Comparison of ENCODE assay signal across 7 mouse cellular contexts in genomic region chr17:56036176-56036900, GRCm38 (mm10). TPM values are rescaled to one million over a fixed set of nuclear protein-coding genes. Genes with fewer than 3 reads are reported as not detected.
DNase-seq lines count a peak whose midpoint lies in the region; ATAC-seq lines count a peak whose summit lies in the region.

Sh3gl1 (minus strand) TSS chr17:56036635.

- no peaks in the 10 kb centered on the region for H3K36me3 ChIP-seq in embryonic facial prominence, embryonic 11.5 days (replicated peaks; ENCODE audit: control insufficient read depth, insufficient read depth, low read depth, low read length)
- H3K36me3 ChIP-seq in limb, embryonic 10.5 days, result peaks cover 39% of the 10 kb centered on the region
- peaks cover 27% of the 10 kb centered on the region for H3K36me3 ChIP-seq in midbrain, embryonic 13.5 days

- H3K4me3 ChIP-seq in embryonic facial prominence, embryonic 11.5 days (ENCODE audit: low read depth, low read length), result peak within 1 kb of the TSS; percentile 87
- peak within 1 kb of the TSS; percentile 91 for H3K4me3 ChIP-seq in limb, embryonic 10.5 days
- H3K4me3 ChIP-seq in midbrain, embryonic 13.5 days (replicated peaks), result peak within 1 kb of the TSS; percentile 88

- peak within 1 kb of the TSS; percentile 58 for H3K4me2 ChIP-seq in embryonic facial prominence, embryonic 11.5 days (ENCODE audit: low read depth, low read length)
- peak within 1 kb of the TSS; percentile 68 for H3K4me2 ChIP-seq in midbrain, embryonic 13.5 days (replicated peaks)

- no peaks in the 10 kb centered on the region for H3K27me3 ChIP-seq in embryonic facial prominence, embryonic 11.5 days (ENCODE audit: control insufficient read depth, insufficient read depth, low read length)
- no peaks in the 10 kb centered on the region for H3K27me3 ChIP-seq in limb, embryonic 10.5 days (ENCODE audit: low read depth, poor library complexity, severe bottlenecking)
- no peaks in the 10 kb centered on the region for H3K27me3 ChIP-seq in midbrain, embryonic 13.5 days

- under 1% methylated on average over 74 of the region's 74 CpGs for WGBS in embryonic facial prominence, embryonic 11.5 days
- under 1% methylated on average over 74 of the region's 74 CpGs for WGBS in limb, embryonic 10.5 days
- under 1% methylated on average over 74 of the region's 74 CpGs for WGBS in midbrain, embryonic 13.5 days

- H3K9me3 ChIP-seq in embryonic facial prominence, embryonic 11.5 days (replicated peaks; ENCODE audit: control insufficient read depth, low read length), result no peaks in the 10 kb centered on the region
- no peaks in the 10 kb centered on the region for H3K9me3 ChIP-seq in limb, embryonic 10.5 days (replicated peaks)
- H3K9me3 ChIP-seq in midbrain, embryonic 13.5 days, result no peaks in the 10 kb centered on the region

- peak within 1 kb of the TSS; percentile 76 for H3K27ac ChIP-seq in embryonic facial prominence, embryonic 11.5 days (replicated peaks; ENCODE audit: low read depth, low read length)
- peak within 1 kb of the TSS; percentile 93 for H3K27ac ChIP-seq in limb, embryonic 10.5 days
- H3K27ac ChIP-seq in midbrain, embryonic 13.5 days, result peak within 1 kb of the TSS; percentile 90

- peak; percentile 88 for ATAC-seq in embryonic facial prominence, embryonic 11.5 days (replicated peaks; ENCODE audit: insufficient number of reproducible peaks, low FRiP score, low TSS enrichment, low read depth)
- ATAC-seq in granulocyte monocyte progenitor cell, adult 5-6 weeks (replicated peaks; ENCODE audit: poor library complexity, severe bottlenecking), result peak; percentile 75
- ATAC-seq in midbrain, embryonic 13.5 days, result peak; percentile 89

- DNase-seq in adrenal gland, postnatal 14 days, result peak; percentile 99
- DNase-seq in embryonic facial prominence, embryonic 11.5 days (ENCODE audit: low spot score), result peak; percentile 97
- peak; percentile 99 for DNase-seq in kidney, adult 11 months
- DNase-seq in limb, embryonic 10.5 days (ENCODE audit: low spot score), result peak; percentile 100
- peak; percentile 100 for DNase-seq in spleen, adult 12 weeks (ENCODE audit: low spot score)

- peak within 1 kb of the TSS; percentile 92 for H3K9ac ChIP-seq in embryonic facial prominence, embryonic 11.5 days (replicated peaks; ENCODE audit: low read length)
- peak within 1 kb of the TSS; percentile 90 for H3K9ac ChIP-seq in midbrain, embryonic 13.5 days (replicated peaks)

- no peaks in the 10 kb centered on the region for H3K4me1 ChIP-seq in embryonic facial prominence, embryonic 11.5 days (ENCODE audit: control insufficient read depth, insufficient read depth, low read length)
- H3K4me1 ChIP-seq in limb, embryonic 10.5 days, result peaks cover 30% of the 10 kb centered on the region
- peaks cover 55% of the 10 kb centered on the region for H3K4me1 ChIP-seq in midbrain, embryonic 13.5 days (replicated peaks)

RNA-seq across cellular contexts. Expression of gene Sh3gl1, which starts in this region (rescaled TPM):
- 46.2 and 53.7 TPM in 2 replicates for total RNA-seq in adrenal gland, postnatal 14 days (2021)
- polyA plus RNA-seq in embryonic facial prominence, embryonic 11.5 days (2014; fragmentation: Nextera tagmentation; extraction: Ambion mirVana), result 119 and 132 TPM in 2 replicates
- 23.8 and 29.4 TPM in 2 replicates for total RNA-seq in granulocyte monocyte progenitor cell, adult 5-6 weeks (2014; fragmentation: Nextera tagmentation)
- total RNA-seq in granulocyte monocyte progenitor cell, adult 5-6 weeks (2017), result 23.0 and 25.3 TPM in 2 replicates
- 181 and 187 TPM in 2 replicates for polyA plus RNA-seq in limb, embryonic 10.5 days (2016; fragmentation: Nextera tagmentation; extraction: Ambion mirVana)
- 113 and 123 TPM in 2 replicates for polyA plus RNA-seq in midbrain, embryonic 13.5 days (2015; fragmentation: Nextera tagmentation; extraction: Ambion mirVana)

Comparison
In these comparisons a context has a peak if more than half of its experiments do, and no peak if none do; other contexts are left out.
1. Peak in every context shown above with its lines: DNase-seq, ATAC-seq, H3K4me3 ChIP-seq and H3K27ac ChIP-seq.